Mouse (Mus musculus): Measurements from ENCODE around the gene 1700018G05Rik. TPM values are rescaled to one million over a fixed set of nuclear protein-coding genes. Genes with fewer than 3 reads are reported as not detected.
"Not testable (repeated sequence)": the region's sequence is repeated elsewhere in the genome, so short reads cannot be mapped to it uniquely, and the experiment has no call there.

1700018G05Rik gene
- not detected in 2 replicates for polyA plus RNA-seq (2016; fragmentation: Nextera tagmentation; extraction: Ambion mirVana)

DNA sequence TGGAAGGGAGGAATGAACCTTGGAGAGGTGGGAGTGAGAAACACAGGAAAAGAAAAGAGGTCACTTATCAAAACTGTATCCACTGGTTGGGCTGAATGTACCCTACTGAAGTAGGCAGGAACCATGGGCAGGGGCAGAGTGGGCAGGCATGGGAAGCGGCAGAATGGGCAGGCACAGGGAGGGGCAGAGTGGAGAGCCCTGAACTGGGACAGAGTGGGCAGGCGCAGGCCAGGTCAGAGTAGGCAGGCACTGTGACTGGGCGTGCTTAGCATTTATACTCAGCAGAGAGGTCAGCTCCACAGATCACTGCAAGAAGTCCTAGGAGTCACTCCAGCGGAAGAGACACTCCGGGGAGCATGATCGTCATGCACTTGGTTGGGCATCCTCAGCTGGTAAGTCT, at the start of gene 1700018G05Rik:
1700018G05Rik (plus strand) TSS at position 301 of the 400 bp plus-strand sequence.
- H3K27me3 ChIP-seq (ENCODE audit: insufficient read depth, poor library complexity, severe bottlenecking): peaks cover 20% of the 10 kb centered on the region
- H3K36me3 ChIP-seq; H3K4me3 ChIP-seq; H3K4me1 ChIP-seq; DNase-seq (ENCODE audit: low spot score); H3K9me3 ChIP-seq; H3K27ac ChIP-seq: not testable (repeated sequence)
- WGBS: 86% methylated on average over 6 of the region's 6 CpGs

- not testable (repeated sequence) for H3K4me3 ChIP-seq; H3K27ac ChIP-seq; H3K9me3 ChIP-seq; H3K36me3 ChIP-seq; DNase-seq (ENCODE audit: low spot score); H3K4me1 ChIP-seq
- peaks cover 11% of the 10 kb centered on the region; the same call in 1 of the 2 replicates for H3K27me3 ChIP-seq (ENCODE audit: insufficient read depth, poor library complexity, severe bottlenecking)
- WGBS: 87% methylated on average over 9 of the region's 9 CpGs
Measured at GRCm38 (mm10) chrX:102908587-102908986, 19.6 kb upstream of the 1700018G05Rik start, which contains the start of the genes Dmrtc1a and 1700011M02Rik. Dmrtc1a (minus strand) TSS chrX:102908687. 1700011M02Rik (plus strand) TSS chrX:102908905.

GRCm38 (mm10) chrX:102914823-102915222, 13.3 kb upstream of the 1700018G05Rik start:
- not testable (repeated sequence) for H3K4me3 ChIP-seq; H3K36me3 ChIP-seq; H3K9me3 ChIP-seq; H3K4me1 ChIP-seq; H3K27me3 ChIP-seq (ENCODE audit: insufficient read depth, poor library complexity, severe bottlenecking); H3K27ac ChIP-seq; DNase-seq (ENCODE audit: low spot score)
- 58% methylated on average over 1 of the region's 1 CpGs for WGBS

DNA sequence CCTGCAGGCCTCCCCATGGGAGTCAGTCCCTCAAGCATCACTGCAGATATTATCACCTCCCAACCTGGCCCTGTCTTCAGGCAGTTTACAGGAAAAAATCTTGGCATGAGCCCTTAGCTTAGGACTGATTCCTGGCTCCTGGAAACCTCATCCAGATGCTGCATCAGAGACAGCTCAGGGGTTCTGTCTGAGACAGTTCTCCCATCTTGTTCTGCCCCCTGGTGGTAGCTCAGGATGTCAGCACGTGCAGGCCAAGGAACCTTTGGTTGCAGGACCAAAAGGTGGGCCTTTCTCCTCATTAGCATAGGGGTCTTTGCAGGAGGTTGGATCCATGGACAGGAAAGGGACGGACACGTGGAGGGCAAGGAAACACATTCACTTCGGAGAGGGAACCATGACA, 1.5 kb upstream of the 1700018G05Rik start:
- not testable (repeated sequence) for H3K27ac ChIP-seq; H3K4me1 ChIP-seq; H3K4me3 ChIP-seq; H3K9me3 ChIP-seq; DNase-seq (ENCODE audit: low spot score); H3K36me3 ChIP-seq
- peaks cover 24% of the 10 kb centered on the region; the same call in 1 of the 2 replicates for H3K27me3 ChIP-seq (ENCODE audit: insufficient read depth, poor library complexity, severe bottlenecking)
- WGBS: 19% methylated on average over 4 of the region's 4 CpGs

DNA sequence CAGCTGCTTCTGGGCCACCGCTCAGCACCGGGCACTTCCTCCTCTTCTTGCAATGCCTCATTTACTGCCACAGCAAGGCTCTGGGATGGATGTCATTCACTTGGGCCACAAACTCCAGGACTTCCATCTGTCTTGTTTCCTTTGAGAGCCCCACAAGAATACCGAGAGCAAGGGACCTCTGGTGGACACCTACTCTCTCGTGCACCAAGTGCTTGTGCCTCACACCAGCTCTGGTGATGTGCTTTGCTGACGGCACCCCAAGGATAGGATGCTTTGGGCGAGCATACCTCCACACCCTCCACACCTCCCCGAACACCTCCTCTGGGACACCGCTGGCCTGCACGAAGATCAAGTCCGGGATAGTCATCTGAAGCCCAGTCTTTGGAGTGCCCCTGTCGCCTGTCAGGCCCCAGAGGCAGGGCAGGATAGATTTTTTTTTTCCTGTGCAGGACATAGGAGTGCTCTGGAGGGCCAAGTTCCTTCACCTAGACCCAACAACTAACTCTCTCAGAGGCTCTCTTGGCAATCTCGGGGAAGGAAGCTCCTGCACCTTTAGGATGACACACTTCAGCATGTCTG, 4.9 kb downstream of the 1700018G05Rik start:
- Histone ChIP-seq H3K4me3 (peak overlapping the region; percentile 69), H3K36me3 (no peaks in the 10 kb centered on the region), H3K4me1 (no peaks in the 10 kb centered on the region), H3K9me3 (no peaks in the 10 kb centered on the region), H3K27ac (no peak overlapping the region), H3K27me3 (ENCODE audit: insufficient read depth, poor library complexity, severe bottlenecking) (peaks cover 50% of the 10 kb centered on the region)
- DNase-seq (ENCODE audit: low spot score): no peak
- 50% methylated on average over 12 of the region's 12 CpGs for WGBS

GRCm38 (mm10) chrX:102933571-102934394, 5.6 kb downstream of the 1700018G05Rik start:
- peak overlapping the region; percentile 77 for H3K27ac ChIP-seq
- H3K4me1 ChIP-seq: no peaks in the 10 kb centered on the region
- WGBS: 29% methylated on average over 64 of the region's 68 CpGs
- no peaks in the 10 kb centered on the region for H3K9me3 ChIP-seq
- no peaks in the 10 kb centered on the region for H3K36me3 ChIP-seq
- DNase-seq (ENCODE audit: low spot score): peak; percentile 74
- peaks cover 43% of the 10 kb centered on the region for H3K27me3 ChIP-seq (ENCODE audit: insufficient read depth, poor library complexity, severe bottlenecking)
- peak overlapping the region; percentile 69 for H3K4me3 ChIP-seq

DNA sequence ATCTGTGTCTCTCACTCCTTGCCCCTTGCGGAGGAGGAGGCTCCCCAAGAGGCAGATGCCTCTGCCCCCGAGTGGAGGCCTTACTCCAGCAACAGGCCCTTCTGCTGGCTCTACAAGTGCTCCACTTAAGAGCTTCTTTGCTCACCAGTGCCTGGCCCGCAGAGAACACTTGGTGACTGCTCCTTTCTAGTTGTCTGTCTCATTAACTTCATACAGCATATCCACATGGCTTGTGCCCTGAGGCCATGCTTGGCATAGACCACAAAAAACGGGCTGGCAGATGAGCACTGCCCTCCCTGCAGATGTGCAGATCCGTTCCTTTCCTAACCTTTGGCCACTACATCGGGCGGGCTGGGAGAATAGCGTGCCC, 6.2 kb downstream of the 1700018G05Rik start:
- H3K27ac ChIP-seq: no peak overlapping the region
- H3K27me3 ChIP-seq (ENCODE audit: insufficient read depth, poor library complexity, severe bottlenecking): peaks cover 39% of the 10 kb centered on the region
- no peaks in the 10 kb centered on the region for H3K4me1 ChIP-seq
- no peak for DNase-seq (ENCODE audit: low spot score)
- H3K36me3 ChIP-seq: no peaks in the 10 kb centered on the region
- H3K9me3 ChIP-seq: no peaks in the 10 kb centered on the region
- 51% methylated on average over 8 of the region's 8 CpGs for WGBS
- peak overlapping the region; percentile 69 for H3K4me3 ChIP-seq

DNA sequence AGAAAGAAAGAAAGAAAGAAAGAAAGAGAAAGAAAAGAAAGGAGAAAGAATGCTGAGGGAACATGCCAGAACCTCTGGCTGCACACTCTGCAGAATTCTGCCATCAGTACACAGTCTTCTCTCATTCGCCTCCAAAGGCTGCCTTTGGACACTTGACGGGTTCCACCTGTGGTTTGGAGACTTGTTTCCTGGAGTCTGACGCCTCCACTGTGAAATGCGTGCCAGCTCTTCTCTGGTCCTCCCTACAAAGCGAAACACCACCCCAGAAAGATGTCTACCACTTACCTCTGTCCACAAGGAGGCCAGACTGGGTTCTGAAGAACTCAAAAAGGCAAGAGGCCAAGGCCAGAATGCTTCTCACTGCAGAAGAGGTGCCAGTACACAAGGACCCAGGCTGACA, 8.6 kb downstream of the 1700018G05Rik start:
- WGBS: 47% methylated on average over 5 of the region's 5 CpGs
- Histone ChIP-seq H3K36me3 (no peaks in the 10 kb centered on the region), H3K27ac (no peak overlapping the region), H3K9me3 (no peaks in the 10 kb centered on the region), H3K4me3 (no peak overlapping the region), H3K4me1 (no peaks in the 10 kb centered on the region), H3K27me3 (ENCODE audit: insufficient read depth, poor library complexity, severe bottlenecking) (peaks cover 39% of the 10 kb centered on the region)
- DNase-seq (ENCODE audit: low spot score): no peak

DNA sequence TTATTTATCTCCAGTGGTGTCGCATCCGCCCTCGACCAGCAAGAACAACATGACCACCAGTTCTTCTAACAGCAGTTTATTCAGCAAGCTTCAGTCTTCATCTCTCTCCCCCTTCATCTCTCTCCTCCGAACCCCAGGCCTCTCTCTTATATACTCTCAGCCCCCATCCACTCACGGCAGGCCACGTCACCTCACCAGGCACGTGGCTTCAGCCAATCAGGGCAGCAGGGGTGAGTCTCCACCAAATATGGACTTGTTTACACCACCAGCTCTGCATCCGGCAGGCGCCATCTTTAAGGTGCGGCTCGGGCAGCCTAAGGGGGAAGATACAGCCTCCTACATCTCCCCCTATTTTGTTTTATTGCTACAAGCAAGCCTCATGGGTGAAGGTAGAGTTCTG, 22.0 kb downstream of the 1700018G05Rik start:
- not testable (repeated sequence) for H3K4me3 ChIP-seq; H3K9me3 ChIP-seq; H3K27ac ChIP-seq; H3K36me3 ChIP-seq; DNase-seq (ENCODE audit: low spot score); H3K4me1 ChIP-seq
- peaks cover 22% of the 10 kb centered on the region; the same call in 1 of the 2 replicates for H3K27me3 ChIP-seq (ENCODE audit: insufficient read depth, poor library complexity, severe bottlenecking)
- 85% methylated on average over 11 of the region's 11 CpGs for WGBS

- DNase-seq (ENCODE audit: low spot score): no peak
- Histone ChIP-seq H3K36me3 (no peaks in the 10 kb centered on the region), H3K4me1 (no peaks in the 10 kb centered on the region), H3K4me3 (no peak overlapping the region), H3K9me3 (no peaks in the 10 kb centered on the region), H3K27ac (no peak overlapping the region), H3K27me3 (ENCODE audit: insufficient read depth, poor library complexity, severe bottlenecking) (peaks cover 10% of the 10 kb centered on the region; the same call in 1 of the 2 replicates)
- whole genome bisulfite sequencing: 36% methylated on average over 4 of the region's 4 CpGs
Measured at GRCm38 (mm10) chrX:102958917-102959316, 30.7 kb downstream of the 1700018G05Rik start.

DNA sequence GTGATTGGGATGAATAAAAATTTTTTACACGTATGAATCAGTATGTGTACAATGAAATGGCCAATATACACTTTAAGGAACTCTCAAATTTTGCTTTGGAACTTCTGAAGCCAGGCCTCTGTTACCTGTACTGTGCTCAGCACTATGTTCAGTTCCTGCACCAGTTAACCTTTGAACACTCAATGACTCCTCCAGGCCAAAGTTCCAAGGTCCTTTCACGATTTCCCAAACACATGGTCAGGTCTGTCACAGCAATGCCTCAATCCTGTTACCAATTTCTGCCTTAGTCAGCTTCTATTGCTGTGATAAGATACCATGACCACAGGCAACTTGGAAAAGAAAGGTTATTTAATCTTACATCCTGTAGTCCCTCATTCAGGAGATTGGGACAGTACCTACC, 32.4 kb downstream of the 1700018G05Rik start:
- no peaks in the 10 kb centered on the region for H3K9me3 ChIP-seq
- H3K4me1 ChIP-seq: no peaks in the 10 kb centered on the region
- no peak for DNase-seq (ENCODE audit: low spot score)
- H3K4me3 ChIP-seq: no peak overlapping the region
- H3K27me3 ChIP-seq (ENCODE audit: insufficient read depth, poor library complexity, severe bottlenecking): peaks cover 4% of the 10 kb centered on the region; the same call in 1 of the 2 replicates
- H3K27ac ChIP-seq: no peak overlapping the region
- no peaks in the 10 kb centered on the region for H3K36me3 ChIP-seq
- 62% methylated on average over 2 of the region's 2 CpGs for WGBS
